Mouse (Mus musculus) thymus, postnatal 36 days (tissue): ENCODE data around the gene Syne2.
"Not testable (repeated sequence)": the region's sequence is repeated elsewhere in the genome, so short reads cannot be mapped to it uniquely, and the experiment has no call there.

Experiments
- DNase-seq, 2 experiments: peaks; one replicate each; pipeline ENCODE4 v3.0.0; 2022; ENCODE audit warnings: mixed read lengths in 2 of 2

Syne2 gene

DNA sequence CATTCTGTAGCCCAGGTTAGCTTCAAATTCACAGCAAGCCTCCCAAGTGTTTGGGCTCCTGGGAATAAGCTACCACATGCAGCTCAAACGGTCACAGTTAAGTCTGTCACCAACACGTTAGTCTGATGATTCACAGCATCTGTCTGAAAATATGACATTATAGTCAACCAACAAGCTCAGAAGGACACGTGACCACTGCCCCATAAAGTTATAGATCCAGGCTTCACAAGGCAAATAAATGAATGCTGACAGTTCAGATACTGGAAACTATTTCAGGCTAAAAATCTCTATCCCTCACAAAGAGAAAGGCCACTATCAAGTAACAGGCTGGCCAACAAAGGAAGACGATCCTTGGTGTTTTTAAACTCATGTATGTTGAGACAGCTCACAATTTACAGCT lies 298.6 kb downstream of the Syne2 start:
- DNase-seq = no peak

DNA sequence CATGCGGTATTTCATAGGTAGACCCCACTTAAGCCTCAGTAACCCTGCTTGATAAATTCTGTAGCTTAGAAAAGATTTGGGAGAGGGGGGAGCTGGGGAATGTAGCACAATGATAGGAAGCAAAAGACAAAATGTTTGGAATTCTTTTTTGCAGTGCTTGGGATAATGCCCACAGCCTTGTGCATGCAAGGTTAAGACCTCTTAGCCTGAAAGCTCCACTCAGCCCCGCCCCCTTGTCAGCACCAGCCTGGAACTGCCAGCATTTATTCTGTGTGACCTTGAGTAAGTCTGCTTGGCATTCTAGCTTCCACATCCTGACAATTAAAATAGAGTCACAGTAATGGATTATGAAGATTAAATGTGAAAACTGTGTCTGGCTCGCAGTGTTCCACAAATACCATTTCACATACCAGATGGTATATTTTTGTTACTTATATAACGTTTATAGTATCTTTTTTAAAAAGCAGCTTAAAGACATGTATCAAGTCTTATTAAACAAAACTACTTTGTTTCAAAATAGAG lies 299.8 kb downstream of the Syne2 start:
- no peak for DNase-seq

DNA sequence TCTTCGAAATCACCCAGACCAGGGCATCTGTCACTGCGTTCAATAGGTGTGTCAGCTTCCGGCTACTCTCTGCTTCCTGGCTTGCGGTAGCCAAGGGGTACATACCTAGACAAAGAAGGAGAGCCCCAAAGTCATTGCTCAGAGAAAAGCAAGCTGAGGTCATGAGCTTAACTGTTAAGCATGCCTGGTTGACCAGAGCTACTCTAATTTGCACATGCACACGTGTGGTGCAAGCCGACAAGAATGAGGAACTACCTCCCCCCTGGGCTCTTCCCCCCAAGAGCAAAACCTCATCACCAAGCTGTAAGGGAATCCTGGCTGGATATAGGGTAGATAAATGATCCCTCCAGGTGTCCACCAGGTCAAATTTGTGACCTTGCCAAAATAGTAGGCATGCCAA lies 305.3 kb downstream of the Syne2 start:
- no peak for DNase-seq

DNA sequence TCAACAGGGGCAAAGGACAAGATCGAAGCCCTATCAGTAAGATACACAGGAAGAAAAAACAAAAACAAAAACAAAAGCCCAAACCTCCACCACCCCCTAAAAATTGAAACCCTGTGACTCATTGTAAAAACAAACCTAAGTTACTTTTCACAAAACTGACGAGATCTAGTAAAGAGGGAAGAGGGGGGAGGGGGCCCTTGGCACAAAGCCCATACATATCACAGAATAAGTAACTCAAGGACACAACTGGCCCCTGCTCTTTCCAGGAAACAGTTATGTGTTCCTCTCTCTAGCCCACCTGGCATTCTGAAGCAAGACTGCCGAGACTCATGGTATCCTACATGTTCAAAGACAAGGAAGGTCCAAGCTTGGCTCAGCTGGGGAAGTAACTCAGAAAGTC lies 310.4 kb downstream of the Syne2 start:
- no peak for DNase-seq

DNA sequence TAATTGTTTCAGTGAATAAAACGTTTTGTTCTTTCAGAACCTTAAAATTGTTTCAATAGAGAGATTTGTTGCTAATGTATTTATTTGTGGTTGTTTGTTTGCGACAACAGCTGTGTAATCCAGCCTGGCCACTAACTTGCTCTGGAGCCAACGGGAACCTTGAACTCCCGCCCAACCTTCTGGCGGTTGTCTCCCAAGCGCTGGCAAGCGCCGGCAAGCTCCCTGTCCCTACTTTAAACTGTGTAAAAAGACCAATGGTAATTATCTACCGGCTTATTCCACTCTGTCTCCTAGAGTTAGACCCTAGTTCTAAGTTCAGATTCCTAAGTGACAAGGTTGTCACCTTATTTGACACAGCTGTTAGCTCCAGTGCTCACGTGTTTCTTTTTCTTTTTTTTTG lies 310.9 kb downstream of the Syne2 start:
- DNase-seq = no peak

DNA sequence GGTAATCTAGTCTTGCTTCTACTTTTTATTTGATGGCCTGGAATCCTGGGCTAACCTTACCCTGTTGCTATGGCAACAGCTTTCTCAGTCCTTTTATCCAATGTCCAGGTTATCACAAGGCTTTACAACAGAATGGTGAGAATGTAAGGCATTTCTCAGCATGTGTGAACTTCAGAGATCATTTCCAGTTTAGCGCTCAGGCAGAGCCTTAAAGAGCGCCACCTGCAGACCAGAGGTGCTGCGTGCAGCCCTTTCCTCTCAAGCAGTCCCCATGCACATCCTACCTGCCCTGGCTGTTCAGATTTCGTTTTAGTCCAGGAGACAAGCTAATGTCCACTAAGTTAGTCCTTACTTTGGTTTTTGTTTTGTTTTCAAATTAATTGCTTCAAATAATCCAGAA lies 312.3 kb downstream of the Syne2 start:
- DNase-seq = peak; percentile 34 to 38

DNA sequence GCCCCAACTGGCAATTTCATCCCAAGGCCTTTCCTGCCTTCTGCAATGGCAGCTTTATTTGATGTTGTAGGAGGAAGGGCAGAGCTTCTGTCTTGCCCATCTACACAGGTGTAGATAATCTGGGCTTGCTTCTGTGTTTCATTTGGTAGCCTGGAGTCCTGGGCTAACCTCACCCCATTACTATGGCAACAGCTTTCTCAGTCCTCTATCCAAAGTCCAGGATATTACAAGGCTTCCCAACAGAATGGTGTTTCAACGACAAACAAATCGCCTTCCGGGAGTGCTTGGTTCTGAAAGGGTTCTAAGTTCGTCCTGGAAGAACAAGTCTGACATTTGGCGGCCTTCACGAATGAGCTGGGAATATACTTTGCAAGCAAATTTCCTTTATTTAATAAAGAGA lies 313.0 kb downstream of the Syne2 start:
- DNase-seq = no peak

DNA sequence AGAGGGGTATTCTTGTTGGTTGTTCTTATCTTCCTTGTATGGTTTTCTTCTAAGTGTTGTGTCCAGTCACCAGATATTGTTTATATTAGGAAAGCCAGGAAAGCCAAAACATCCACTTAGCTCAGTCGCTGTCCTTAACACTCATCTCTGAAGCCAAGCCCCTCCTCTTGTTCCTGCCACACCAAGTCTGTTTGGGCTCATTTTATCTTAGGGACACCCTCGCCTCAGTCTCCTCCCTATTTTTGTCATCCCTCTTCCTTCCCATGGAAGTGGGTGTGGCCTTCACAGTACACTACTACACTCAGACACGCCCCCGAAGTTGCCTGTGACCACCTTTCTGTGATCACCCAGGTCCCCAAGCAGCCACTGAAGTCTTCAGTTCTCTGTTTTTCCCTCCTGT lies 314.7 kb downstream of the Syne2 start:
- DNase-seq = no peak

DNA sequence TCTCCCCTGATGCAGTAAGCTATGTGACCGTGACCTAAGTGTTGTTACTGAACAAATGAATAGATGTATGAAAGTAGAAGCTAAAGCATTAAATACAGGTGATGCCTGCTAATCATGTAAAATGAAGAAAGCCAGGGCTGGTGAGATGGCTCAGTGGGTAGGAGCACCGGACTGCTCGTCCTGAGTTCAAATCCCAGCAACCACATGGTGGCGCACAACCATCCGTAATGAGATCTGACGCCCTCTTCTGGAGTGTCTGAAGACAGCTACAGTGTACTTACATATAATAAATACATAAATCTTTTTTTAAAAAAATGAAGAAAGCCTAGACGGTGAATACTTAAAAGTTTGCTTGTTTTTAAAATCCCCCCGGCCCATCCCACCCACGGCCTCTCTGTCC lies 315.1 kb downstream of the Syne2 start:
- DNase-seq = not testable (repeated sequence)

DNA sequence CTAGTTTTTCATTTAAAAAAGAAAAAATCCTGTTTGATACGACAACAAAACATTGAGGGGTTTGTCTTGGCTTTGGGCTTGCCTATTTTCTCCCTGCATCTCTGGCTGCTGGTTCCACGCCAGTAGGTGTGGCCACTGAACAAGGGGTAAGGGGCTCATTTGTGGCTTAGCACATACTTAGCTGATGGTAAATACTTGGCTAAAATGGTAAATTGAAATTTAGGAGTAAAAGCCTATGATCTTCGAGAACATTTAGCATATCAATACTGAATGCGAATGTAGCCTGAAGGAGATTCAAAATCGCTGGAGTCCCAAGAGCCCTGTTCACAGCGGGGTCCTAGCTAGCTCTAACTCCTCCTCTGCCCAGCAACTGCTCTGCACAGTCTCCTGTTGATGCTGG lies 318.8 kb downstream of the Syne2 start:
- no peak for DNase-seq

DNA sequence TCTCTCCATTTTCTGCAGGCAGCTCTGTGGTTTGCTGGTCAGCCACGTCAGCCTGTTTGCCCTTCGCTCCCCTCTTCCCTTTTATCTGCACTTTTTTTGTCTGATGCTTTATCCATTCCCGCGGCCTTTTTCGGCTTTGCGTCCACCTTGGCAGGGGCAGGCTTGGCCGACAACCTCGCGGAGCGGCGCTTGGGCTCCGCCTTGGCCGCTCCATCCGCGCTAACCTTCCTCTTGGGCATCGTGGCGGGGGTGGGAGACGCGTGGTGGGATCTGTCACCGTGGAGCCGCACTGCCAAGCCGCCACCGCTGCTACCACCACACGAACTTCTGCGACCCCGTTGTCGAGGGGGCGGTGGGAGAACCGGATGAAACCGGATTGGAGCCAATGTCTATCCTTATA lies 334.5 kb downstream of the Syne2 start:
- DNase-seq = not testable (repeated sequence)
